Mouse (Mus musculus) naive thymus-derived CD4-positive, alpha-beta T cell, adult 2 months (primary cell): ENCODE measurements around the gene Creg2.
"Not testable (repeated sequence)": the region's sequence is repeated elsewhere in the genome, so short reads cannot be mapped to it uniquely, and the experiment has no call there.

Experiments
- DNase-seq: peaks from one replicate; pipeline ENCODE4 v3.0.0-alpha.2; 2011; ENCODE audit warnings: low read depth

The Creg2 gene

DNA sequence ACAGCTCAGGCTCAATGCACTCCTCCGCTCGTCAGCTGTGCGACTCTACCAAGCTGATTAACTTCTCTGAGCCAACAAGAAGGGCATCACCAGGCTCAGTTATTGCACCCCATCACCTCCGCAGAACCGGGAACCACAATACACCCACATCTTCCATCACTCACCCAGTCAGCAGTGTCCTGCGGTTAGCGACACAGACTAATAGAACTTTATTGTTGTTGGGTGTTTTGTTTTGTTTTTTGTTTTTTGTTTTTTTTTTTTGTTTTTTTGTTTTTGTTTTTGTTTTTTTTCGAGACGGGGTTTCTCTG lies at the start of gene Creg2:
TSS of gene Creg2 (minus strand) at position 234 of the 308 bp plus-strand sequence.
- no peak for DNase-seq

DNA sequence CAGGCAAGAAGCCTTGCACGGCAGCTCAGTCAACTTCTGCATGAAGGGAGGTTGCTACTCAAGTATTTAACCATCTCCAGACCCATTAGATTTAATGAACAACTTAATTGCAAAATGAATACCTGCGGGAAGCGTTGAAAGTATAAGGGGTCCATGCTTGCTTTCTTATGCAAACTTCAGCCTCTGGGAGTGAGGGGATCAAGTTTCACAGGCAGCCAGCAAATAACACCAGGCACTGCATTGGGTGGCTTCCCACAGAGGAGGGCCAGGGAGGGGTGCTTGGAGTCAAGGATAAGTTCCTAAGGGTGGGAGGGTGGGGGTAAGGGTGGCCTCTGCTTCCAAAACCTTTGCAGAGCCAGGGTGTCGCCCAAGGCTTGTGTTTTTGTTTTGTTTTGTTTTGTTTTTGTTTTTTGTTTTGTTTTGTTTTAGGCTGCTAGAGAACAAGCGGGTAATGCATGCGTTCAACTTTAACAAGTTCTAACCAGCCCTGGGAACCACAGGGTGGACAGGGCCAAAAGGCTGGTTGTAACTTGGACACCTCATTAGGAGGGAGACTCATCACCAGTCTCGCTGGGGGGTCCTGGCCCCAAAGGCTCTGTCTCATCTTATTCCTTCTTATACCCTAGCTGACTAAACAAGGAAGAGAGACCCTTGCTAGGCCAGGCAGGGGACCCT lies 49.5 kb upstream of the Creg2 start:
- DNase-seq = no peak

DNA sequence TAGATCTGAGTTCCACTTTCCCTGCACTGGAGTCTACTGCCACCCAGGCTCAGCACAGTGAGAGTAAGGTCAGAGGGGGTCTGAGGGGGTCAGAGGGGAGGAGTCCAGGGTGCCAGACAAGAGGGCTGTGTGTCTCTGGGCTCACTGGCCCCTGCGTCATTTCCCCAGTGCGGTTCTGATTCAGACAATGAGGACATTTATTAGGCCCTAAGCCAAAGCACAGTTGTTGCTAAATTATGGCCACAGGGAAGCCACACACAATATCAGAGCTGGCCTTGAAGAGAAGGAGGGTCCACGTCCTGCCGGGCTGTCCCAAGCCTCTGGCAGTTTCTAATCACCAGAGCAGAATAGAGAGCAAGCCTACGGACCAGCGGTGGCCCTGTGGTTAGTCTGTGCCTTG lies 47.2 kb upstream of the Creg2 start:
- DNase-seq = no peak

DNA sequence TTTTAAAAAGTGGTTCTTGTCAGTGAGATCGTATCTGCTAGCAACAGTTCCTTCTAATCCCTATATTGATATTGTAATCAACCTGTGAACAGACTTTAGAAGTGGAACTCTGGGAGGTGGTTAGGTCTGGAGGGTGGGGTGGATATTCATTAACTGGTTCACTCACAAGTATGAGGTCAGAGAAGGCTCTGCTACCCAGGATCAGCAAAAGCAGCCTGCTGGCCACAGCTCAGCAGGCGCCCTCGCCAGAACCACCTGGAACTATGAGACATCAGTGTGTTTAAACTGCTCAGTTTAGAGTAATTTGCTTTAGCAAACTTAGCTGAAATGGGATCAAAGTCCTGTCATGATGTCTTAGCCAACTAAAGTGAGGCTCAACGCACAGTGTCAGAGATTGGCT lies 43.9 kb upstream of the Creg2 start:
- no peak for DNase-seq

DNA sequence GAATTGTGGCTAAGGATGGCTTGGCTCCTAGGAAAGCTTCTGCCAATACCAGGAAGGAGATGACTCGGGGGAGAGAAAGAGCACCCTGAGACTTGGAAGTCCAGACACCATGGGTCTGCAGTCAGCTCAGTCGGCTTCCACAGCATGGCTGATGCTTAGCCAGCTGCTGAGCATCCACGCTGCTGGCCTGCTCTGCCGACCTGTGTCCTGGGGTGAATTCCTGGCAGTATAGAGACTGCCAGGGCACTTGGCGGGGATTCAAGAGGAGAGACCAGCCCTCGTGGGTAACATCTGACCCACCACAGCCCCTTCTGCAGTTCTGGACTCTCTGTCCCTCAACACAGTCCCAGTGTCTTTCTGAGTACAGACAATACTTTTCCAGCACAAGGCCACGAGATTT lies 43.5 kb upstream of the Creg2 start:
- DNase-seq = no peak

DNA sequence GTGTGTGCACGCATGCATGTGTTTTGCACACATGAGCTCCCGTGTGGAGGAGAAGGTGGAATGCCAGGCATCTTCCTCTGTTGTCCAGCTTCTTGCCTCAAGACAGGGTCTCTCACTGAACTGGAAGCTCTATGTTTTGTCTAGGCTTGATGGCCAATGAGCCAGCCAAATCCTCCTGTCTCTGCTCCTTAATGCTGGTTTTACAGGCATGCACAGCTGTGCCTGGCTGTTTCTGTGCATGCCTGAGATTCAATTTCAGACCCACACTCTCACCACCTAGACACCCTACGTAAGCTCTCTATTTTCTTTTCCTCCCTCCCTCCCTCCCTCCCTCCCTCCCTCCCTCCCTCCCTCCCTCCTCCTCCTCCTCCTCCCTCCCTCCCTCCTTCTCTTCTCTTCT lies 40.7 kb upstream of the Creg2 start:
- DNase-seq = no peak

DNA sequence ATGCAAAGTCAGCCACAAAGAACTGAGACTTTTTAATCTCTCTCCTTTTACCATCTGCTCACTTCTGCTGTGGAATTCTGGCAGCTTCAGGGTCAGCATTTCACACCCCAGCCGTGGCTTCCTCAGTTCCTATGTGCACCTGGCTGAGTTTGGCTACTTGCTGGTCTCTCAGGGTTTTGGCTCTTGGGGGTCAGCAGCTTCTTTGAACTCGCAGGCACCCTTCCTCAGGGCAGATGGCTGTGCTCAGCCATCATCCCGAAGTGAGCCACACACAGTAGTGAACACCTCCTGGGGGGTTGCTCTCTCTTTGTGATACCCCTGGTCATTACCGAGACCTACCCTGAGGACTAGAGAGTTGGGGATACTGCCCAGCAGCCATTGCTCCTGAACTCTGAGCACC lies 39.8 kb upstream of the Creg2 start:
- no peak for DNase-seq

DNA sequence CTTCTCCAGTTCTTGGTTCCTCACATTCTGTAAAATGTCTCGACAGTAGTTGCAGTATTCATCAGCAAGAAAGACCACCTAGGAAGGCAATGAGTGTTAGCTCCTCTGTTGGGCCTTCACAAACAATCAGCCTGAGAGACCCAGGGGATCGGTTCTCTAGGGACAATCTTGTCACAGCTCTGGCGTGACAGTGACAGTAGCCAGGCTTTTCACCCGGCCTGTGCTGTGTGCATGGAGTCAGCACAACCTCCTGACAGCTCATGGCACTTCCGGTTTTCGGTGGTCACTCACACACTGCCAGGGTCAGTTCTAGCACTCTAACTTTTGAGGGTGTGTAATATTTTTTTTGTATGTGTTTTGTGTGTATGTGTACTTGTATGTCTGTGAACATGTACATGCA lies 37.3 kb upstream of the Creg2 start:
- DNase-seq = no peak

DNA sequence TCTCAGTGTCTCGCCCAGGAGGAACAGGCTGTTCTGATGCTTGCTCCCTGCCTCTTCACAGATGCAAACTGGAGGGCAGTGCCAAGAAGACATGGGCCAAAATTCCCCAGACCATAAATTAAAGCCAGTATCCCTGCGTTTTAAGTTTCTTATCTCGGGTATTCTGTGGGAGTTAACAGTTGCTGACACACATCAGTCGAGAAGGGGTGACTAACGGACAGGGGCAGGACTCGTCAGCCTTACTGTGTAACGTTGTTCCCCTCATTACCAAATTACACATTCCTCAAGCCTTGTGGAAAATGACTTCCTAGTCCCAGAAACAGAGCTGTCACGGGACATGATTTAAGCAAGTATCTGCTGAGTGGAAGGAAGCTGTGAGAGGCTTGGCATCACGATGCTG lies 36.0 kb upstream of the Creg2 start:
- no peak for DNase-seq

DNA sequence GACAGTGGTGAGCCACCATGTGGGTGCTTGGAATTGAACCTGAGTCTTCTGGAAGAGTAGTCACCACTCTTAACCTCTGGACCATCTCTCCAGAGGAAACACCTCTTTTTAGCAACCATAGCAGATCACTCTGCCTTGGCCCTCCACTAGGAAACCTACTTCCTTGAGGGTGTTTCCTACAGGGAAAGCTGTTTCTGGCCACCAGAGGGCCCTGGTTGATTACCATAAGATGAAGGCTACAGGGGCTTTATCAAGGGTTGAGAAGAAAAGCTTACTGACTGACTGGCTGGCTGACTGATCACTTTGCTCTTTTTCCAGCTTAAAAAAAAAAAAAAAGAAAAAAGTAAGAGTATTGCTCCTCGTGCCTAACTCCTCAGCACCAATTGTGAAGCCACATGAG lies 34.6 kb upstream of the Creg2 start:
- peak; percentile 78 for DNase-seq

DNA sequence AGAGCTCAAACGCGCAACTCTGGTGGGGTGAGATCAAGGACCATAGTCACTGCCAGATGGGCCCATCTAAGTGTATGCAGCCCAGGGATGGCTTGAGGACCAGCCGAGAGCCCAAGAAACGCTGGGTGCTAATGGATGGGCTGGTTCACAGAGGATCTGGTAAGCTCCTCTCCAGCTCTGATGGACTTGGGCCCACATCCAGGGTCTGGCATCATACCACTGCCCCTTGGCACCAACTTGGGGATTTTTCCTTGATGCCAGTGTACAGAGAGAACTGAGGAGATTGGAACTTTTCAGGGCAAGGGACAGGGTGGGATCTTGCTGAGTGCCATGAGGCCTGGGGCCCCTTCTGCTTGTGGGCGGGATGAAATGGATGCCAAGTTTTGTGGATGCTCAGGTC lies 30.4 kb upstream of the Creg2 start:
- no peak for DNase-seq

DNA sequence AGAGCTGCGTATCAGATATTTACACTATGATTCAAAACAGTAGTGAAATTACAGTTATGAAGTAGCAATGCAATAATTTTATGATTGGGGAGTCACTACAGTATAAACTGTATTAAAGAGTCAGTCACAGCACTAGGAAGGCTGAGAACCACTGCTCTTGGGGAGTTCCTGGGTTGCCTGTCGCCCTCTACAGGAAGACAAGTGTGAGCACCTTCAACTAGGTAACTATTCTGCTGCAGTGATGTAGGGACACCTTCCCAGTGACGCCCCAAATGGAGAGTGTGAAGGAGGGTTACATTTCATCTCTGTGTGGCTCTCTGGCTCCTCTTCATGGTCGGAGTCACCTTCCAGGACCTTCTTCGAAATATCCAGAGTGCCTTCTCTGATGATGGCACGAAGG lies 29.3 kb upstream of the Creg2 start:
- DNase-seq = peak; percentile 15

DNA sequence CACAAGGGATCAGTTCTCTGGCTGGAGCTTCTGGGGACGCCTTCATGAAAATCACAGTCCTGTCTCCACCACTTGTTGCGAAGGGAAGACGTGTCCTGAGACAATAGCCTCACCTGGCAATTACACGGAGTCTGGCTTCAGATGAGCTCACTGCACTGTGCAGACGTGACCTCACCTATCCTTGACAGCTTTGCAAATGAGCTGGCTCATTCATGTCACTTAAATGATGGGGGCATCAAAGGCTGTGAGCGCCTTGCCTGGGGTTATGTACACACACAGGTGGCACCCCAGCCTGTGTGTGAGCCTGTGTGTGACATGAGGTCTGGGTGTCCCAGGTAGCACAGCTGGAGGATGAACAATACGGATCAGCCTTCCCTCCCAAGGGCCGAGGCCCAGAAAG lies 27.6 kb upstream of the Creg2 start:
- DNase-seq = no peak

DNA sequence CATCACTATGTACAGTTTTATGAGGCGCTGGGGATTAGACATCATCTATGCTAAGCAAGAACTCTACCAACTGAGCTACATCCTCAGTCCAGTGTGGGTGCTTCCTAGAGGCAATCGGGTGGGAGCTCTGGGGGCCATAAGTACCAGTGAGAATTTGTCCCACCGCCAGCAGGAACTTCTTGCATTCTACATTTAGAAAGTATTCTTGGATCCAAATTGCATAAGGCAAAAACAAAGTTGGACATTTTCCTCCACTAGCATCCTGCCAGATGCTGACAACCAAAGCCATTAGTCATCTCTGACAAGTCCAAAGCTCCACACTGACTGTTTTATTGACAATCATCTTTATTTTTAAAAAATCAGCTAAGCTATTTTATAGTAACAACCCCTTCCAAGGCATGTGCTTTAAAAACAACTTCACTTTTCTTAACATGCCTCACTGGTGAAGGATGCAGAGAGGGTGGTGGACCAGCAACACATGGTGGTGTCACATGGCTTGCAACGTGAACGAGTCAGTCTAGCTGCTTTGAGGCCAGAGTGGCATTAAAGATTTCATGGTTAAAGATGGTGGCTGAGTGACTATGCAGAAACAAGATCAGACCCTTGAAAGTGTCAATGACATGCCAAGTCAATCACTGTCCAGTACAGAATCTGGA lies 25.1 kb upstream of the Creg2 start:
- DNase-seq = no peak

DNA sequence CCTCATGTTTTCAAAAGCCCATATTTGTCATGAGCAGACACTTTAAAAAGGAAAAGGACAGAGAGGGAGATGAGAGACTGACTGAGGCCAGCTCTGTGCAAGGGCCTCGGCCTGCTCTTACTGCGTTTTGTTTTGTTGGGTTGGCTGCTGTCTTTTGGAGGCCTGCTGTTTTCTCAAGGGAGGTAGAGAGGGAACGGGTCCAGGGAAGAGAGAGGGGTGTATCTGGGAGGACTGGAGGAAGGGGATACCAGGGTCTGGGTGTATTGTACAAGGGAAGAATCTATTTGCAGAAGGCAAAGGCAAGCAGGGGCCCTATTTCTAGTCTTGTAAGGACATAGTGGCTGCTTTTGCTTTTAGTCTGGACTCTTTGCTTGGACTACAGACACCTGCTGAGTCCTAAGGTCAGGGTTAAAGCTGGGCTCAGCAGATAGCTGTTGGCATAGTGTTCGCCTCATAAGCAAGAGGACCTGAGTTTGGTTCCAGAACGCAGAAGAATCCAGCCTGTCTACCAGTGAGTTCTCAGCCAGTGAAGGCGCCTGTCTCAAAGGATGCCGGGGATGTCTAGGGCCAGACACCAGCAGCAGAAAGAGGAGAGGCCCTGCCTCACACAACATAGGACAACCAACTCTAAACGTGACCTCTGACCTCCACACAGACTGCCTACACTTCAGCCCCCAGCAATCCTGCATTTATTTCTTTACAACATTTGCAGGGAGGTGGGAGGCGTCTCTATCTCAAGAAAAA lies 21.3 kb upstream of the Creg2 start:
- DNase-seq = no peak

DNA sequence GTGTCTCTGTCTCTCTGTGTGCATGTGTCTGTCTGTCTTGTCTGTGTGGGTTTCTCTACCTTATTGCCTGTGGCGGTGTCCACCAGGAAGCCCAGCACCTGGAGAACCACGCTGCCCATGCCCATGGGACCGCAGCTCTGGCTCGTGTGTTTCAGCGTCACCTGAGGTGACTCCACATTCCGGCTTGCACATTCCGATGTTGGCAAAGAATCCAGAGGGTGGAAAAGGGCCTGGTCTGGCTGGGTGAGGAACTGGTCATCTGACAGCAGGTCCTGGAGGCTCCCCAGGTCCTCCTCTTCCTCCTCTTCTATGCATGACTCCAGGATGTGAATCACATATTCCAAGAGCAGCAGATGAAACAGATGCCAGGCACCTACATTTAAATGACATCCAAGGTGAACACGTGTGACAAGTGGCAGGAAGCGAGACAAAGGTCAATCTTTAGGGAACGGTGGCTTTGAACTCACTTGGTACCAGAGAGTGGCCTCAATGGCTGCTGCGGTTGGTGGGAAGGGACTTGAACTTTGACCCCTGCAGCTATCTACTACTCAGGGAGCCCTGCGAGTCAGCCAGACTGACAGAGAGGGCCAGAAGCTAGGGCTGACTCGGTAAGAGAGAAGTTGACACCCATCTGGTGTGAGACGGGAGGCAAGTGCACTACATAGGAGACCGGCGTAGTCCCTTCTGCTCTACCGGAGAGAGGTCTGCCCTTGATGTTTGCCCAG lies 19.1 kb upstream of the Creg2 start:
- no peak for DNase-seq

DNA sequence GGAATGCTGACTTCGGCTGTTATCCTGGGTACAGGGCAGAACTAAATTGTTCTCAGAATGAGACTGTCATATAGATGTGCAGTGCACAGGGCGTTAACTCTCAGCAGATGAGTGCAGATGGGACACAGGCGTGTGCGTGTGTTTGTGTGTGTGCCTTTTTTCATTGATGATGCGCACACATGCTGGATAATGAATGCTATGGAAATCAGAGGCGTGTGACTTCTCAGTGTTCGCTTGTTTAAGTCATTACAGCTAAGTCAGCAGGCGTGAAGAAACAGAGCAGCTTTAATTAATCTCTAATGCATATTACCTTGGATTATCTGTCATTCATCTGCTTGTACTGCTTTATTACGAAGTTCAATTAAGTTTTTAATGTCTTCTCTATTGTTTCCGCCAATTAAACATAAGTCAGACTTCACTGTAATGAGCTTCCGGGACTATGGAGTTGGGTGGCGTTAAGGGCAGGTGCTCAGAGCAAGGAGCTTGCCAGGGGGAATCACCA lies 15.5 kb upstream of the Creg2 start:
- DNase-seq = no peak

DNA sequence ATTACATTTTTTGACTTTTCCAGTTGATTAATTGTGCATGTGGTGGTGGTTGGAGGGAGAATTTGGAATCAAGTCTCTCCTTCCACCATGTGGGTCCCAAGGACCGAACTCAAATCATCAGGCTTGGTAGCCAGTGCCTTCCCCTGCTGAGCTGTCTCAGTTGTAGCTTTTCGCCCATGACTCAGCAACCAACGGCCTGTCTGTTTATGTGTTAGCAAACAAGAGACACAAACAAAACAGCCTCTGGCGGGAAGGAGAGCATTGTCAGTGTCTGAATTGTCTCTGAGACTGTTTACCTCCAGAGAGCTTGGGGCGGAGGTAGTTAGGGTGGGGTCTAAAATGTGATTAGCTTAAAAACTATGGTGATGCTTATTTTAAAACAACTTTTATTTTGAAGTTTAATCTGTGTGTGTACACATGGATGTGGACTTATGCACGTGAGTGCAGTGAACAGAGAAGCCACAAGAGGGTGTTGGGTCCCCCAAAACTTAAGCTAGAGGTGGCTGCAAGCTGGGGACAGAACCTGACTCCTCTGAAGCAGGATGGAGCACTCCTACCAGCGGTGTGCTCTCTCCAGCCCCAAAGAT lies 12.9 kb upstream of the Creg2 start:
- DNase-seq = no peak

DNA sequence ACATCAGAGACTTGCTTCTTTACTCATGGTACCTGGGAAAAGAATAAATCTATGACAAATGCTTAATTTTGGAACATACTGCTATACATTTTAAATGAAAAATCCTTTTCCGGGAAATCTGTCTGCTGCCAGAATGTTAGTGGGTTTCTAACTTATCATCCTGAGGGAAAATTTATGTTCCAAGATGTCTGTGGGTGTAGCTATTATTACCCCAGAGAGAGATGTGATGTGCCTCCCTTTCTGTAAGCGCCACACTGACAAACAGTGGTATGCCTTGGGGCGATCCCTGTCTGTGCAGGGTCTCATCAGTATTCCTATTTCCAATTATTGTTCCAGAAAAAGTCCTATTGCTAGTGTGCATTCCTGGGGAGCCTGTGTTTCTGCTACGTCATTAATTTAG lies 11.8 kb upstream of the Creg2 start:
- DNase-seq = no peak

DNA sequence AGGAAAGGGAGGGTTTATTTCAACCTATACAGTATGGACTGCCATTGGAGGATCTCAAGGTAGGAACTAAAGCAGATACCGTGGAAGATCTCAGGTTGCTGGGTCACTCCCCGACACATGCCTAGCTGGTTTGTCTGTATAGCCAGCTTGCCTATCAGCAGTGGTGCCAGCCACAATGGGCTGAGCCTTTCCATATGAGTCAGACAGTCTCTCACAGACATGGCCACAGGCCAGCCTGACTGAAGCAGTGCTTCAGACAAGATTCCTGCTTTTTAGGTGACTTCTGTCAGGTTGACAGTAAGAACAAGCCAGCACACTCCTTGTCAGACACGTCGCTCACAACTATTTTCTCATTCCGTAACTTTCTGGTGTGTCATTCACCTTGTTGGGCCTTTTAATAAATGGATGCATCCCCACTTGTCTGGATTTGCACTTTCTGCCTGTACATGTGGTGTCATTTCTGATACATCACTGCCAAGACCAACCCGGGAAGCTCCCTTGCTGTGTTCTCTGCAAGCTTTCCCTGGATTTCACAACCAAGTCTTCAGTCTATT lies 5.8 kb upstream of the Creg2 start:
- DNase-seq = no peak

DNA sequence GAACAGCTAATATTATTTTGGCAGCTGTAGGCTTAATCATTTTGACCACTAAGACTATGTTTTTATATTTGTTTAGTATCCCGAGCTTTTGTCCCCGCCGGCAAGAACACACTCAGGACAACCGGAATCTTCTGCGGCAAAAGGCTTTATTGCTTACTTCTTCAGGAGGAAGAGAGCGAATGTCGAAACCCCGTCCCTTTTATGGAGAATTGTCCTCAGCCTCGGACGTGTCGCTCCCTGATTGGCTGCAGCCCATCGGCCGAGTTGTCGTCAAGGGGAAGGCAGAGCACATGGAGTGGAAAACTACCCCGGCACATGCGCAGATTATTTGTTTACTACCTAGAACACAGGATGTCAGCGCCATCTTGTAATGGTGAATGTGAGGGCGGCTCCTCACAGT lies 3.6 kb upstream of the Creg2 start:
- DNase-seq = not testable (repeated sequence)

DNA sequence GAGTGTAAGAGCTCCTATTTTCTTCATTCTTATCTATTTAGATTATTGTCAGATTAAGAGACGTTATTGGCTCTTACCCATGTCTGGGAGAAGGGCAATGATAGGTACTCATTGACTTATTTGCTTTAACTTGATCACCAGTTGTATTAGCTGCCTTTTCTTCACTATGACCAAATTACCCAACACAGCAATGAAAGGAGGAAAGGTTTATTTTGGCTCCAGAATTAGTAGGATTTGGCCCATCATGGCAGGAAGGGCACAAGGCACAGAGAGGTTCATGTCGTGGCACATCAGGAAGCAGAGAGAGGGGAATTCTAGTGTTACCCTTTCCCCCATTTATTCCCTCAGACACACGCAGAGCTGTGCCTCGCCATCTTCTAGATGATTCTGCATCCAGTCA lies 1.8 kb upstream of the Creg2 start:
- no peak for DNase-seq
